Mouse (Mus musculus) MEL (cell line): ENCODE measurements at regions not wholly inside any gene's neighbourhood (a gene's known extent, or its start where the extent isn't known, plus 50 kb on each side); places are given as distances from the start of the nearest gene placed in this dataset.
A peak's percentile ranks its signal among the peaks of the same experiment; 100 is the strongest.

Source experiments
- DNase-seq: peaks from one replicate; pipeline ENCODE4 v3.0.0; 2011; ENCODE audit warnings: low read depth, low spot score
- H3K27ac ChIP-seq: 2 replicates; pipeline ENCODE4 v1.5.1; 2012; ENCODE audit warnings: low read depth, mild to moderate bottlenecking, control low read depth, low read length, moderate library complexity; ENCODE audit not compliant: control insufficient read depth
- H3K27me3 ChIP-seq, 2 experiments: fragments of 150-350 bp in 1 of 2; sonication (generic) in 1 of 2; 2 replicates each; pipeline ENCODE4 v1.6.1; 2012; ENCODE audit warnings: low read length in 2 of 2, mild to moderate bottlenecking in 2 of 2, improper control_type of control experiment in 1 of 2, moderate library complexity in 1 of 2; ENCODE audit not compliant: insufficient read depth in 2 of 2, control insufficient read depth in 1 of 2
- H3K36me3 ChIP-seq, 2 experiments: 2 replicates each; pipeline ENCODE4 v1.6.1; 2012 to 2014; ENCODE audit warnings: low read length in 2 of 2, improper control_type of control experiment in 1 of 2, inconsistent platforms in 1 of 2, mild to moderate bottlenecking in 1 of 2; ENCODE audit not compliant: insufficient read depth in 2 of 2, control insufficient read depth in 1 of 2
- H3K4me1 ChIP-seq, 2 experiments: fragments of 150-350 bp in 1 of 2; sonication (generic) in 1 of 2; 2 replicates each; pipeline ENCODE4 v1.6.1; 2012; ENCODE audit warnings: low read length in 2 of 2, improper control_type of control experiment in 1 of 2, mild to moderate bottlenecking in 1 of 2; ENCODE audit not compliant: insufficient read depth in 2 of 2, control insufficient read depth in 1 of 2
- H3K4me3 ChIP-seq, 2 experiments: fragments of 150-350 bp in 1 of 2; sonication (generic) in 1 of 2; 2 replicates each; pipeline ENCODE4 v1.5.1; 2012; ENCODE audit warnings: low read depth in 2 of 2, low read length in 2 of 2, mild to moderate bottlenecking in 2 of 2, moderate library complexity in 2 of 2, control low read depth in 1 of 2, improper control_type of control experiment in 1 of 2; ENCODE audit not compliant: control insufficient read depth in 1 of 2, insufficient read depth in 1 of 2
- H3K79me2 ChIP-seq: 2 replicates; pipeline ENCODE4 v1.6.1; 2012; ENCODE audit warnings: mild to moderate bottlenecking, low read length, moderate library complexity; ENCODE audit not compliant: control insufficient read depth, poor library complexity, insufficient read depth
- H3K9ac ChIP-seq: 2 replicates; pipeline ENCODE4 v1.6.1; 2012; ENCODE audit warnings: low read depth, mild to moderate bottlenecking, control low read depth, low read length, moderate library complexity; ENCODE audit not compliant: control insufficient read depth, poor library complexity, severe bottlenecking
- H3K9me3 ChIP-seq: fragments of 150-350 bp; sonication (generic); replicated peaks from 2 replicates; pipeline ENCODE4 v1.6.1; 2012; ENCODE audit warnings: mild to moderate bottlenecking, low read length, improper control_type of control experiment, moderate library complexity; ENCODE audit not compliant: insufficient read depth
- CHD2 ChIP-seq: IDR thresholded peaks from 2 replicates; pipeline ENCODE4 v1.6.1; 2011; ENCODE audit warnings: low read length, improper control_type of control experiment
- CTCF ChIP-seq, 3 experiments: IDR thresholded peaks in 2 of 3; conservative IDR thresholded peaks in 1 of 3; 2 replicates each; pipeline ENCODE4 v1.5.1; 2011 to 2012; ENCODE audit warnings: low read length in 3 of 3, low read depth in 2 of 3, mild to moderate bottlenecking in 2 of 3, improper control_type of control experiment in 1 of 3, inconsistent platforms in 1 of 3, mixed read lengths in 1 of 3, moderate library complexity in 1 of 3; ENCODE audit not compliant: control insufficient read depth in 1 of 3, insufficient read depth in 1 of 3, poor library complexity in 1 of 3, severe bottlenecking in 1 of 3
- E2F4 ChIP-seq: IDR thresholded peaks from 2 replicates; pipeline ENCODE4 v1.6.1; 2011; ENCODE audit warnings: low read depth, low read length, improper control_type of control experiment, borderline replicate concordance
- ELF1 ChIP-seq: IDR thresholded peaks from 2 replicates; pipeline ENCODE4 v1.6.1; 2014; ENCODE audit warnings: low read depth, mild to moderate bottlenecking, inconsistent platforms, low read length, improper control_type of control experiment, moderate library complexity
- JUND ChIP-seq: IDR thresholded peaks from 2 replicates; pipeline ENCODE4 v1.6.1; 2011; ENCODE audit warnings: low read depth, mild to moderate bottlenecking, improper control_type of control experiment, low read length
- KAT2A ChIP-seq: conservative IDR thresholded peaks from 2 replicates; pipeline ENCODE4 v1.6.1; 2012; ENCODE audit warnings: low read depth, low read length, improper control_type of control experiment, inconsistent platforms
- MEF2A ChIP-seq: IDR thresholded peaks from 2 replicates; pipeline ENCODE4 v1.6.1; 2014; ENCODE audit warnings: low read depth, mild to moderate bottlenecking, inconsistent platforms, low read length, improper control_type of control experiment; ENCODE audit not compliant: poor library complexity, insufficient replicate concordance, severe bottlenecking; ENCODE audit errors: extremely low read depth
- MXI1 ChIP-seq: IDR thresholded peaks from 2 replicates; pipeline ENCODE4 v1.6.1; 2011; ENCODE audit warnings: mild to moderate bottlenecking, low read depth, low read length, improper control_type of control experiment
- NELFE ChIP-seq: IDR thresholded peaks from 2 replicates; pipeline ENCODE4 v1.6.1; 2011; ENCODE audit warnings: low read depth, low read length, improper control_type of control experiment
- NRF1 ChIP-seq: IDR thresholded peaks from 2 replicates; pipeline ENCODE4 v1.6.1; 2014; ENCODE audit warnings: low read depth, mild to moderate bottlenecking, inconsistent platforms, low read length, improper control_type of control experiment, moderate library complexity; ENCODE audit not compliant: poor library complexity, insufficient read depth, severe bottlenecking
- POLR2AphosphoS2 ChIP-seq: IDR thresholded peaks from 2 replicates; pipeline ENCODE4 v1.6.1; 2011; ENCODE audit warnings: low read length, improper control_type of control experiment
- RAD21 ChIP-seq: IDR thresholded peaks from 2 replicates; pipeline ENCODE4 v1.6.1; 2011; ENCODE audit warnings: mild to moderate bottlenecking, low read depth, low read length, improper control_type of control experiment
- RCOR1 ChIP-seq: IDR thresholded peaks from 2 replicates; pipeline ENCODE4 v1.6.1; 2012; ENCODE audit warnings: low read depth, mild to moderate bottlenecking, inconsistent platforms, low read length, improper control_type of control experiment
- SIN3A ChIP-seq: IDR thresholded peaks from 2 replicates; pipeline ENCODE4 v1.6.1; 2012; ENCODE audit warnings: low read length, improper control_type of control experiment, inconsistent platforms
- SMC3 ChIP-seq: IDR thresholded peaks from 2 replicates; pipeline ENCODE4 v1.6.1; 2011; ENCODE audit warnings: low read depth, low read length, improper control_type of control experiment
- TAL1 ChIP-seq: IDR thresholded peaks from 2 replicates; pipeline ENCODE4 v1.6.1; 2012; ENCODE audit warnings: mild to moderate bottlenecking, inconsistent platforms, low read length, moderate library complexity, mixed read lengths
- TBP ChIP-seq: IDR thresholded peaks from 2 replicates; pipeline ENCODE4 v1.8.0; 2011; ENCODE audit warnings: low read depth, low read length, improper control_type of control experiment
- USF1 ChIP-seq: IDR thresholded peaks from 2 replicates; pipeline ENCODE4 v1.6.1; 2014; ENCODE audit warnings: low read depth, mild to moderate bottlenecking, inconsistent platforms, low read length, improper control_type of control experiment, moderate library complexity
- USF2 ChIP-seq, 2 experiments: IDR thresholded peaks; 2 replicates each; pipeline ENCODE4 v1.6.1; 2011 to 2012; ENCODE audit warnings: improper control_type of control experiment in 2 of 2, low read length in 2 of 2, borderline replicate concordance in 1 of 2, inconsistent platforms in 1 of 2, low read depth in 1 of 2, mild to moderate bottlenecking in 1 of 2; ENCODE audit not compliant: insufficient read depth in 1 of 2
- ZC3H11A ChIP-seq: IDR thresholded peaks from 2 replicates; pipeline ENCODE4 v1.6.1; 2012; ENCODE audit warnings: low read depth, mild to moderate bottlenecking, inconsistent platforms, low read length, improper control_type of control experiment
- ZKSCAN1 ChIP-seq: IDR thresholded peaks from 2 replicates; pipeline ENCODE4 v1.6.1; 2012; ENCODE audit warnings: low read depth, mild to moderate bottlenecking, inconsistent platforms, low read length, improper control_type of control experiment, moderate library complexity
- ZMIZ1 ChIP-seq: IDR thresholded peaks from 2 replicates; pipeline ENCODE4 v1.6.1; 2012; ENCODE audit warnings: low read depth, mild to moderate bottlenecking, inconsistent platforms, low read length, improper control_type of control experiment, moderate library complexity

DNA sequence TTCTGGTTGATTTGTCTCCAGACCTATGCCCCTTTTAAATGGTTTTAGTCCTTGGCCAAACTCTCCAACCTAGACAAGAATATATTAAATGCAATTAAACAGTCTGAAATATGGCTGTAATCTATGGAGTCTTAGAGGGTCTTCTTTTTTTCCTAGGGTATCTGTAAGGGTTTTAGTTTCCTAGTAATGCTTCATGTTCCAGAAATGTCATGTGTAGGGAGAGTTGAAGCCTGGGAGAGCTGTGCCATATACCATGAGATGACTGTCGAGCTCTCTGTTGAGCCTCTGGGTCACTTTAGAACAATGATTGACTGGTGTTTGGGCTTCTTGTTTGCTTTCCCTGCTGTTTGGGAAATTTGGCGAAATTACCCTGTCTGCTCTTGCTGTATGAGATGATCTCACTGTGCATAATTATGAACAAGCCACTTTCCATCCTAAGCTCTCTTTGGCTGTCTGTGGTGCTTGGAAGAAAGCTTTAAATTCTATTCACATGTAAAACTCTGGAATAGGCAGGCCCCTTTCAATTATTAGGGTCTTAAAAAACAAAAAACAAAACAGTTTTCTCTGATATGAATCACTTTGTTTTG, 74.9 kb upstream of the Pld5 start:
- no peaks in the 10 kb centered on the region for H3K9me3 ChIP-seq
- no peak overlapping the region for H3K4me3 ChIP-seq
- DNase-seq: no peak
- H3K9ac ChIP-seq: no peak overlapping the region
- no peak for TF ChIP-seq SMC3
- TF ChIP-seq USF2 (IDR thresholded peaks at IDR 0.05; ENCODE audit: borderline replicate concordance in 1 of 2, insufficient read depth in 1 of 2, low read depth in 1 of 2, low read length in 2 of 2): no peak
- TF ChIP-seq ZC3H11A: no peak
- no peak for TF ChIP-seq RCOR1
- no peak for TF ChIP-seq ZKSCAN1
- no peak for TF ChIP-seq E2F4
- H3K27me3 ChIP-seq: no peaks in the 10 kb centered on the region
- H3K4me1 ChIP-seq: no peaks in the 10 kb centered on the region
- no peaks in the 10 kb centered on the region for H3K79me2 ChIP-seq
- no peaks in the 10 kb centered on the region for H3K36me3 ChIP-seq
- no peak overlapping the region for H3K27ac ChIP-seq

DNA sequence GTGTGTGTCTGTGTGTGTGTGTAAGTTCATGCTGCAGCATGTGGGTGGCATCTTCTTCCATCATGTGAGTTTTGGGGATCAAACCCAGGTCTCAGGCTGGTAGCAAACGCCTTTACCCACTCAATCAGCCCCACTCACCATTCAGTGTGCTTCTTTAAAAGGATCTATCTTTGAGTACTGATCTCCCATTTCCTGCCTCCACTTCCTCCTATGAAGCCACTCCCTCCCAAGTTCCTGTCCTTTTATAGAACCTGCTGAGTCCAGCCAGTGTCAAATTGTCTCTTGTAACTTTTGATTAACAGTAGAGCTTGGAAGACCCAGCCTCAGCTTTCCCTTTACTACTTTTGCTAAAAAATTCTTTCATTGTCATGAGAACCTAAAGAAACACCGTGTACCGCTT, 73.0 kb upstream of the Pld5 start:
- peak; percentile 3 for DNase-seq
- no peaks in the 10 kb centered on the region for H3K36me3 ChIP-seq

GRCm38 (mm10) chr1:176331344-176331743, 56.2 kb upstream of the Pld5 start:
- no peaks in the 10 kb centered on the region for H3K79me2 ChIP-seq
- DNase-seq: peak; percentile 2
- no peak overlapping the region for H3K27ac ChIP-seq
- no peak overlapping the region for H3K9ac ChIP-seq
- no peak overlapping the region for H3K4me3 ChIP-seq
- no peaks in the 10 kb centered on the region for H3K36me3 ChIP-seq
- no peaks in the 10 kb centered on the region for H3K27me3 ChIP-seq
- TF ChIP-seq SMC3 (peak; percentile 25; the same call in 1 of the 2 replicates), CTCF (IDR thresholded peaks at IDR 0.05 in 2 of 3, conservative IDR thresholded peaks at IDR 0.05 in 1 of 3; ENCODE audit: control insufficient read depth in 1 of 3, insufficient read depth in 1 of 3, low read depth in 2 of 3, low read length in 3 of 3, poor library complexity in 1 of 3, severe bottlenecking in 1 of 3) (peak; percentile 25 to 39 (median 25); a peak in 4 of 6 replicates), ZKSCAN1 (no peak), SIN3A (no peak), NRF1 (no peak)
- H3K9me3 ChIP-seq: no peaks in the 10 kb centered on the region
- H3K4me1 ChIP-seq: no peaks in the 10 kb centered on the region

More for the DNA sequence above, 73.0 kb upstream of the Pld5 start:
- Histone ChIP-seq H3K27me3 (no peaks in the 10 kb centered on the region), H3K4me3 (no peak overlapping the region), H3K9me3 (no peaks in the 10 kb centered on the region), H3K27ac (no peak overlapping the region), H3K4me1 (no peaks in the 10 kb centered on the region), H3K9ac (no peak overlapping the region), H3K79me2 (no peaks in the 10 kb centered on the region)
- TF ChIP-seq MXI1 (no peak), TAL1 (no peak), POLR2AphosphoS2 (no peak), NELFE (no peak), MEF2A (no peak), CHD2 (no peak), ZMIZ1 (no peak), RCOR1 (no peak), RAD21 (no peak), JUND (no peak), TBP (no peak), ELF1 (no peak), KAT2A (no peak), SIN3A (no peak), ZC3H11A (no peak), USF1 (no peak), NRF1 (no peak), ZKSCAN1 (no peak)
